Mouse (Mus musculus): ENCODE measurements around the gene Gm16503. TPM values are rescaled to one million over a fixed set of nuclear protein-coding genes. Genes with fewer than 3 reads are reported as not detected.
"Not testable (repeated sequence)": the region's sequence is repeated elsewhere in the genome, so short reads cannot be mapped to it uniquely, and the experiment has no call there.

The Gm16503 gene
- total RNA-seq (2021): 1 to 10 TPM; 1.8 to 2.4 TPM
- long read RNA-seq, experiment 1: 0 reads
- long read RNA-seq, experiment 2: 0 reads

DNA sequence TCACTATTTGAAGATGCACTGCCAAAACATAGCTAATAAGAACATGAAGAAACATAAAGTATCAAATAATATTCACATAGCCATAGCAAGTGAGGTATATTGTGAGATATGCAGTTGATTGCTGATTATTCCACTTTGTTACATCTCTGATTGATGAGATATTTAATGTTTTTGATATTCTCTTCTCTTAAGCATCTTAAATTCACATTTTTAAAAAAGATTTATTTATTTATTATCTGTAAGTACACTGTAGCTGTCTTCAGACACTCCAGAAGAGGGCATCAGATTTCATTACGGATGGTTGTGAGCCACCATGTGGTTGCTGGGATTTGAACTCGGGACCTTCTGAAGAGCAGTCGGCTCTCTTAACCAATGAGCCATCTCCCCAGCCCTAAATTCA is at the start of gene Gm16503:
Gm16503 (plus strand) TSS at position 301 of the 400 bp plus-strand sequence.
- DNase-seq (ENCODE audit: low spot score in 2 of 2): not testable (repeated sequence)

DNA sequence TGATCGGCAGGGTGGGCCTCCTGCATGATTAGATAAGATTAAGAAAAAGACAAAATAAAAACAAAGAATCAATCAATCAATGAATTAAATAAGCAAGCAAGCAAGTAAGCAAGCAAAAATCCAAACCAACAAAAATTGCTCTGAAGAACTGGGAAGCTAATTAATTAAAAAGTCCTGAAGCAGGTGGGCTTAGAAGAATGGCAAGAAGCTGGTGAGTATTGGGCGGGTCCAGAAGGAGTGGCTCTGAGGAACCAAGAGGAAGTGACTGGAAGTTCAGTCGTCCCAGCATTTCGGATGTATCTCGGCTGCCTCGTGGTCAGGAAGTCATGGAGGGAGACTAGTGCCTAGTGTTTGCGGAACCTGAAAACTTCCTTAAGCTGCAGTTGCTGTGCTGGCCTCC is 47.9 kb upstream of the Gm16503 start, which contains the start of gene Zfp982:
Zfp982 (plus strand) TSS at position 301 of the 400 bp plus-strand sequence.
- DNase-seq (ENCODE audit: low spot score in 2 of 2): not testable (repeated sequence)

DNA sequence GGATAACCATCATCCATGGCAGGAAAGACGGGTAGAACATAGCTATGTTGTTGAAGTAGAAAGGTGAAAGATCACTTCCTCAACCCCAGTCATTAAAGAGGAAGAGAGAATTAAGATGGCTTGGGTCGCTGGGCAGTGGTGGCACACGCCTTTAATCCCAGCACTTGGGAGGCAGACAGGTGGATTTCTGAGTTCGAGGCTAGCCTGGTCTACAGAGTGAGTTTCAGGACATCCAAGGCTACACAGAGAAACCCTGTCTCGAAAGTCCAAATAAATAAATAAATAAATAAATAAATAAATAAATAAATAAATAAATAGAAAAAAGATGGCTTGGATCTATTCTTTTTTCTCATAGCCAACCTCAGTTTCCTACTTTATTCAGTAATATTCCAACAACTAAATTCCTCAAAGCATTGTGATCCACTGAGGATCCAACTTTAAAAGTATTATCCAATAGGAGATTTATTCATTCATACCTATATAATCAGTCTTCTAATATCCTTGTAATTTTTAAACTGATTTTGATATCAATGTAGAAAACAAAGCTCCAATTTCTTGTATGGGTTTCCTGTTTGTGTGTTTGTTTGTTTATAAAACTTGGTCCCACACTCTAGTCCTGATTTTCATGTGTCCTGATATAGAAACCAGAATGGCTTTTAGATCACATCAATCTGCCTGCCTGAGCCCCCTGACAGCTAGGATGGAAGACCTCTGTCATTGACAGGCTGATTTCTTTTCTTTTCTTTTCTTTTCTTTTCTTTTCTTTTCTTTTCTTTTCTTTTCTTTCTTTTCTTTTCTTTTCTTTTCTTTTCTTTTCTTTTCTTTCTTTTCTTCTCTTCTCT is 41.0 kb upstream of the Gm16503 start:
- DNase-seq (ENCODE audit: low spot score in 2 of 2): not testable (repeated sequence)

DNA sequence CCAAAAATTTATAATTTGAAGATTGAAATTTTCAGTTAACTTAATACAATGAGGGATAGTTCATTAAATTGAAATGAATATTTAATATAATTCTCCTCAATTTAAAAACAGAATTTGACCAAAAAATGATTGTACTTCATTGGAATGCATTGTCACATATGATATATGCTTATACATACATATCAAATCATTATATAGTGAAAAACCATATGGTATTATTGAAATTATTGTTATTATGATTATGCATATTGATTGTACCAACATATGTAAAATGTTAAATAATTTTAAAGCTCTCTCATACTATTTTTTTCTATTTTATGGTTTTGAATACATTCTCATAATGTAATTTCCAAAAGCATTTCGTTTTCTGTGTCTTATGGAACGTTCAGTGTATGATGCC is 30.8 kb upstream of the Gm16503 start:
- DNase-seq (ENCODE audit: low spot score in 2 of 2): no peak

DNA sequence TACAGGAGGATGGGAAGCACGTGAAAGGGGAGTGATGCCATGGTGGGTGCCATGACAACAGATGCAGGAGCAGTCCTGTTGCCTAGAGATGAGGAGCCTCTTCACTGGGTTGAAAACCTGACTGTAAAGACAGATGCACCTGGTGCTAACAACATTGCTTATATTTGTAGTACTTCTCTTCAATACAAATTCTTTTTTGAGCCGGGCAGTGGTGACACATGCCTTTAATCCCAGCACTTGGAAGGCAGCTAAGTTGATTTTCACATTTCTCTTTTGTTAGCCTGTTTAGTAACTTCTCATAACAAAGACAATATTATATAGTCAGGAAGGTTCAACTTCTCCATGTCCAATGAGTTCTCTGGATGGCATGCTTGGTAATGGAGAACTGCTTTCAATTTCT is 21.0 kb upstream of the Gm16503 start:
- no peak for DNase-seq (ENCODE audit: low spot score in 2 of 2)

DNA sequence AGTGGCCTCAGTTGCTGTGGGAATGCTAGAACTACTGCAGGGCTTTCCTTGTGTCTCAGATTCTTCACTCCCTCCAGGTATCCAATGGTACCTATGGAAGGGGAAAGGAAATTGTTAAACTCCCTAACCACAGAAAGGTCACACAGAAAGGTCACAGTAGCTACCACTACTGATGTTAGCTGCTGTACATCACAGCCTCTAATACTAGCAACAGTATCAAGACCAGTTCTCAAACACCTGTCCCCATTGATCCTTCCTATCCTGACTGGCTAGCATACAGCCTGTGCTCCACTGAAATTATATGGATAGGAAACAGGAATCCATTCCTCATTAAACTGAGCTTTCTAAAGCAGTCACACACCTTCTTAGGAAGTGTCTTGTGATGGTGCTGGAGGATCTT is 19.9 kb upstream of the Gm16503 start:
- no peak for DNase-seq (ENCODE audit: low spot score in 2 of 2)

DNA sequence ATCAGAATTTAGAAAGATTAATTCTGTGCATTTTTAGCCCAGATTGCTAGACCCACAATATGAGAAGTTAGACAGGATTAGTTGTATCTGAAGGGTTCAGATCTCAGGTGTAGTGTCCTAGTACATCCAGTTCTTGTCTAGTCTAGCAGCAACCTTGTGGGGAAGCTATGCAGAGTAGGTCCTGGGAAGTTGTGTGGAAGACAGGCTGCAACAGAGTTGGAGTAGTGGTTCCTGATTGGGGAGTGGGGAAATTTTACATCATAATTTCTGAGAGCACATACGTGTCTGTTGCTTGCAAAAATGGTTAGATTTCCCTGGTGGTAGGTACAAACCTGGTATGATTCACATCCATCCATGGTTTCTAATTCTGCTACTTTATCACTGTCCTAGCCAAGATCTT is 14.9 kb upstream of the Gm16503 start:
- DNase-seq (ENCODE audit: low spot score in 2 of 2): no peak

DNA sequence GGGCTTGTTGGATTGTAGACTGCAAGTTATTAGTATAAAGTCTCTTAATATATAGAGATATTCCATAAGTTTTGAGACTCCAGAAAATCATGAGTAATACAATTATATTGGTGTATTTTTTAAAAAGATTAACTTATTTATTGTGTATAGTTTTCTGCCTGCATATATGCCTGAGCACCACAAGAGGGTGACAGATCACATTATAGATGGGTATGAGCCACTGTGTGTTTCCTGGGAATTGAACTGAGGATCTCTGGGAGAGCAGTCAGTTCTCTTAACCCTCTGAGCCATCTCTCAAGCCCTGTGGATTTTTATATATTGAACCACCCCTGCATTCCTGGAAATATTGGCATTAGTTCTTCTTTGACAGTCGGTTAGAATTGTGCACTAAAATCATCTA is 9.7 kb upstream of the Gm16503 start:
- no peak for DNase-seq (ENCODE audit: low spot score in 2 of 2)

DNA sequence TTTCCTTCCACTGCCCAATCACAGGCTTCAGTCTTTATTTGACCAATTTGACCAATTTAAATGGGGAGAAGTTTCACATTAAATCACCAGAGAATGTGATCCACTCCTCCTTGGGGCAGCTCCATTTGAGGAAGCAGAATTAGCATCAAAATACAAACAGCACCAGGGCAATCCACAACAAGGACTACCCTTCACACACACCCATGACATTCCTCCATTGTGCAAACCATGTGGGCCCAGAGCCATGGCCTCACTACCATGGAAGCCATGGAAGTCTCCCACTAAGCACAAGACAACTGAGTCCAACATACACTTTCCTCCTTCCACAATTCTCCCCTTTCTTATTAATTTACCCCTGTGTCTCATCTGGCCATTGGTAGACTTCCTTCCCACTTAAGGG is 4.1 kb upstream of the Gm16503 start:
- DNase-seq (ENCODE audit: low spot score in 2 of 2): not testable (repeated sequence)

DNA sequence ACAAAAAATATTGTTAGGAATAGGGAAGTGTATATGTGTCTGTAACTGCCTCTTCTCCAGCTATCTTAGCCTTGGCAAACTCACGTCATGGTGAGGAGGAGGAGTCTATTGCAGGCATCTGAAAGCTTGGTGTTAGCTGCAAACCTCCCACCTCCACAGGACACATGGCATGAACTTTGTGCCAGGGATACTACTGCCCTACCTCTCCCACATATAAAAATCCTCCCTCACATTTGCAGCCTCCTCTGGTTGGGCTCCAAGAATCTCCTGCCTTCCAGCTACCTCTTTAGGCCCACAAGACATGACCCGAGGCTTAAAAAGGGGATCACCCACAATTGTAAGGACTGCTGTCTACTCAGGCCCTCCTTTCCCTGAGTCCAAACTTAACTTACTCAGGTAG is 2.3 kb upstream of the Gm16503 start:
- DNase-seq (ENCODE audit: low spot score in 2 of 2): no peak

DNA sequence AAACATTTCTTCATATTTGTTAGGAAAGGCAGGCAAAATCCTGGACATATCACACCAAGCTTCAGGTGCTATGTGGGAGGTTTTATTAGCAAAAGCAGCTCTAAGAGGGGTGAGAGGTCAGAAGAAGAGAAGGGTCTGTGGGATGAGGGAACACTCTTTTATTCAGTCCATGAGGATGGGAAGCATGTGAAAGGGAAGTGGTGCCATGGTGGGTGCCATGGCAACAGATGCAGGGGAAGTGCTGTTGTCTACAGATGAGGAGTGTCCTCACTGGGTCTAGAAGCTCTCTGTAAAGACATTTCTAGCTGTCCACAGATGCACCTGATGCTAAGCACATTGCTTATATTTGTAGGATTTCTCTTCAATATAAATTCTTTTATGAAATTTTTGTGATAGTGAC is 1.1 kb downstream of the Gm16503 start:
- DNase-seq (ENCODE audit: low spot score in 2 of 2): no peak

DNA sequence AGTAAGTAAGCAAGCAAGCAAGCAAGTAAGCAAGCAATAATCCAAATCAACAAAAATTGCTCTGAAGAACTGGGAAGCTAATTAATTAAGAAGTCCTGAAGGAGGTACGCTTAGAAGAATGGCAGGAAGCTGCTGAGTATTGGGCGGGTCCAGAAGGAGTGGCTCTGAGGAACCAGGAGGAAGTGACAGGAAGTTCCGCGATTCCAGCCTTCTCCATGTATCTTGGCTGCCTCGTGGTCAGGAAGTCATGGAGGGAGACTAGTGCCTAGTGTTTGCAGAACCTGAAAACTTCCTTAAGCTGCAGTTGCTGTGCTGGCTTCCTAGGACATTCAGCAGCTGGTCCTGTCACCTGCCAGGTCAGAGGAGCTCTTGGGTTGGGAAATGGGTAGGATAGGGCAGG is 13.1 kb downstream of the Gm16503 start, which contains the start of gene Zfp985:
Zfp985 (plus strand) TSS at position 207 of the 400 bp plus-strand sequence.
- DNase-seq (ENCODE audit: low spot score in 2 of 2): not testable (repeated sequence)

DNA sequence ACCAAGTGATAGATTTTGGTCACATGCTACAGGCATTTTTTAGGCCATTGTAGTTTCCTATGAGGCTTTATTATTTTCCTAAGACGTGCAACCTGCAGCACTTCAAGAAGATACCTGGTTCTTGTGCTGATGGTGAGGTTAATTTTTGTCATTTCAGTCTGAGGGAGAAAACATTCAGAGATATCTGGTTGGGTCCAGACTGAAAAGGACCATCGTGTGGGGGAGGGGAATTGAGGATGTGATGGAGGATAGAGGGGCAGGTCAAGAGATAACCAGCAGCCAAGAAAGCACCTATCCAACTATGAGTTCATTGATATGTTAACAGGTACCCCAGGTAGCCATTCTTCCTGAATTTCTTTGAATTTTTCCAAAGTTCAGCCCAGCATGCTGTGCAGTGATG is 14.3 kb downstream of the Gm16503 start:
- DNase-seq (ENCODE audit: low spot score in 2 of 2): not testable (repeated sequence)

DNA sequence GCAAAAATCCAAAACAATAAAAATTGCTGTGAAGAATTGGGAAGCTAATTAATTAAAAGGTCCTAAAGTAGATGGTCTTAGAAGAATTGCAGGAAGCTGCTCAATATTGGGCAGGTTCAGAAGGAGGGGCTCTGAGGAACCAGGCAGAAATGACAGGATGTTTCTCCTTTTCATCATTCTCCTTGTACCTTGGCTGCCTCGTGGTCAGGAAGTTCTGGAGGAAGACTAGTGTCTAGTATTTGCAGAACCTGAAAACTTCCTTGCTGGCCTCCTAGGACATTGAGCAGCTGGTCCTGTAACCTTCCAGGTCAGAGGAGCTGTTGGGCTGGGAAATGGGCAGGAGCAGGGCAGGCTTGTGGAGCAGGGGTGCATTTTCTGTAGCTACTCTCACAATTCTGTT is 16.9 kb downstream of the Gm16503 start:
- DNase-seq (ENCODE audit: low spot score in 2 of 2): not testable (repeated sequence)

DNA sequence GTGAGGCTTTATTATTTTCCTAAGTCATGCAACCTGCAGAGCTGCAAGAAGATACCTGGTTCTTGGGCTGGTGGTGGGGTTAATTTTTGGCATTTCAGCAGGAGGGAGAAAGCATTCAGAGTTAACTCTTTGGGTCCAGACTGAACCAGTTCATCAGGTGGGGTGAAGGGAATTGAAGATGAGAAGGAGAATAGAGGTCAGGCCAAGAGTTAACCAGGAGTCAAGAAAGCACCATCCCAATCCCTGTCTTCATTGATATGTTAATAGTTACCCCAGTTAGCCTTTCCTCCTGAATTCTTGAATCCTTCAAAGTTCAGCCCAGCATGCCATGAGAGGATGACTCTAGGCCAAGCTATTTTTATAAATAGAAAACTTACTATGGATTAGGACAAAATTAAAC is 18.0 kb downstream of the Gm16503 start:
- not testable (repeated sequence) for DNase-seq (ENCODE audit: low spot score in 2 of 2)

DNA sequence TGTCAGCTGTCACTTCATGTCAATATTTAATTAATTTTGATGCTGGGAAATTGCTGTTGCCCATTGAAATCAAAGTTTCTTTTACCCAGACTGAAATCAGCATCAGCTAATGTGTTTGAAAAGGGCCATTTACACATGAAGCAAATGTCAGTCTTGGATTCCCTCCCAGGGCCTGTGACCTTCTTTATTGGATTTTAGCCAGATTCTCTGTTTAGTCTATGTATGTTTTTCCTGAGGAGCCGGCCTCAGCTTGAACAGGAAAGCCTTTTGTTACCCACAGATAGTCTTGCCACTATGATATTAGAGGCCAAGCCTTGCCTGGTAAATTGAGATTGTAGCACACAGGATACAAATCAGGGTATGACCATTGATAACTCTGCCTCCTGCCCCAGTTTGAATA is 19.1 kb downstream of the Gm16503 start:
- DNase-seq (ENCODE audit: low spot score in 2 of 2): not testable (repeated sequence)

DNA sequence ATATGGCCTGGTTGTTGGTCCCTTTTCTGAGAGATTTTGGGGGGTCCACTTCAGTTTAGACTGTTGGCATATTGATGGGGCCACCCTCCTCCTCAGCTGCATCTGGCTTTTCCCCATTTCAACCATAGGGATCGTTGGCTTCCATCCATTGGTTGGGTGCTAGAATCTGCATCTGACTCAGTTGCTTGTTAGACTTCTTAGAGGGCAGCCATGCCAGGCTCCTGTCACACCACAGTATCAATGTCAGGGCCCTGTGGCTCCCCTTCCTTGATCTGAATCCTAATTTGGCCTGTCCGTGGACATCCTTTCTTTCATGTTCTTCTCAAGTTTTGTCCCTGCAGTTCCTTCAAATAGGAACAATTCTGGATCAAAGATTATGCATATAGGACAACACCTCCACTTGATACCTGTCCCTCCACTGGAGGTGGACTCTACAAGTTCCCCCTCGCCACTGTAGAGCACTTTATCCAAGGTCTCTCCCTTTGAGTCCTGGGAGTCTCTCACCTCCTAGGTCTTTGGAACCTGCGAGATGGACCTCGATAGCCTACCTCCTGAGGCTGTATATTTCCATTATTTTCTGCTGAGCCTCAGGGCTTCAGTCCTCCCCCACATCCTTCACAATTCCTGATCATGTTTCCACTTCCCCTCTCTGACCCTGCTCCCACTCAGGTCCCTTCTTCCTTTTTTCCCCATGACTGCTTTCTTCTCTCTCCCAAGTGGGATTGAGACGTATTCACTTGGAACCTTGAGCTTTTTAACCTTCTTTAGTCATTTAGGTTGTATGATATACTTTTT is 25.6 kb downstream of the Gm16503 start:
- no peak for DNase-seq (ENCODE audit: low spot score in 2 of 2)

DNA sequence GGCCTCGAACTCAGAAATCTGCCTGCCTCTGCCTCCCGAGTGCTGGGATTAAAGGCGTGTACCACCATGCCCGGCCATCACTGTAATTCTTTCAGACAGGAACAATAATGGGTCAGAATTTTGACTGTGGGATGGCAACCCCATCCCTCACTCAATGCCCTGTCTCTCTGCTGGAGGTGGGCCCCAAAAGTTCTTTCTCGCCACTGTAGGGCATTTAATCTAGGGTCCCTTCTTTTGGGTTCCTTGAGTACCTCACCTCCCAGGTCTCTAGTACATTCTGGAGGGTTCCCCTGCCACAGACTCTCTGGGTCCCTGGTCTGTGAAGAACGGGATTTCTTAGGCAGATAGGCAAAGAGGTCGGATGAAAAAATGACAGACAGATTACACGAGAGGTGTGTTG is 31.1 kb downstream of the Gm16503 start:
- not testable (repeated sequence) for DNase-seq (ENCODE audit: low spot score in 2 of 2)

DNA sequence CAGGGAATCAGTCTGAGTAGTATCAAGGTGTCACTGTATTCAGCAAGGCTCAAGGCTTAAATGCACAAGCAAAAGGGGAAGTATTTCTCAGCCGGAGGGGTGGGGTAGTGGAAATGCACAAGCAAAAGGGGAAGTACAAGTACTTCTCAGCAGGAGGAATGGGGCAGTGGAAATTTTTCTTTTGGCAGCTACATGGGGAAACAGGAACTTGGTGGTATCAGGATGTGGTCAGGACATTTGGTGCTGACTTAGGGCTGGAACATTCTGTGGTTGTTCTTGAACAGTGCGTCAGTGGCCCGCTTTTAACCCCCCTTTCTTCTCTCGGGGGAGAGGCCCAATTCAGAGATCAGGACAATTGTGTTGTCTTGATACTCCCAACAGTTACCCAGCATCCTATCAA is 39.4 kb downstream of the Gm16503 start:
- not testable (repeated sequence) for DNase-seq (ENCODE audit: low spot score in 2 of 2)

DNA sequence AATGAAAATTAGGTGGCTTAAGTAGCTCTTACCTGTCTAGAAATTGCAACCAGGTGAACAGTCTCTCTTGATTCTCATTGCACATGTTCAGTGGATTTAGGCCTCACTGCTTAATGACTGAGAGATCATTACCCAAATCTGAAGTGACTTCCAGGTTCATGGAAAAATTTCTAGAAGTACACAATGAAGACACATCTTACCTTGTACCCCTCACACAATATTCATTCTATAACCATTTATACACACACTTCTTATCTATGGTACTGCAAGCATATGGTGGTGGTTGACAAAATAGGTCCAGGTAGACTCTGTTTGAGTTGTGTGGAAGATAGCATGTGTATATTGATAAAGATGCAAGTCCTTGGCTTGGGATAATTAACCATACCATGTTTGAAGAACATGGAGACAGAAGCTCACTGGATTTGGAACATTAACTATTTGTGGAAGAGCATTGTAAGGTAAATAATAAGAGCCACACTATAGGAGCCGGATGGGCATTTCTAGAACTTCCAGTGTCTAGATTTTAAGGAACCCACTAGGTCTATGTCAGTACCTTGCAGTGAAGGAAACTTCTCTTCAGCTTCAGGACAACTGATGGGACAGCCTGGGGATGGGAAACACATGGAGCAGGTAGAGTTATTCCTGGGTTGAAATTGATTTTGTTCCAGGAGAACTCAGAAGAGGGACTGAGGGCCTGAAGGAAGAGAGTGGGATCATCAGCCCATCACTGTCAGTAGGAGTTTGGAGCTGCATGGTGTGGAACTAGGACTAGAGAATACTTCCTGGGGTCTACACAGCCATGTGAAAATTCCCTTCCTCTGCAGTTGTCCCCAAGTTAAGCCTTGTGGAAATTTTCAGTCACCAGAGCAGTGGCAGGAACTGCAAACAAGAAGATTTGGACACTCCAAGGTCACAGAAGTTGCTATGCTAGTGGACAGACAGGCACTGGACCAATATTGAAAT is 46.8 kb downstream of the Gm16503 start:
- DNase-seq (ENCODE audit: low spot score in 2 of 2): no peak
